Mouse (Mus musculus): ENCODE measurements around the gene Aox4.

DNA sequence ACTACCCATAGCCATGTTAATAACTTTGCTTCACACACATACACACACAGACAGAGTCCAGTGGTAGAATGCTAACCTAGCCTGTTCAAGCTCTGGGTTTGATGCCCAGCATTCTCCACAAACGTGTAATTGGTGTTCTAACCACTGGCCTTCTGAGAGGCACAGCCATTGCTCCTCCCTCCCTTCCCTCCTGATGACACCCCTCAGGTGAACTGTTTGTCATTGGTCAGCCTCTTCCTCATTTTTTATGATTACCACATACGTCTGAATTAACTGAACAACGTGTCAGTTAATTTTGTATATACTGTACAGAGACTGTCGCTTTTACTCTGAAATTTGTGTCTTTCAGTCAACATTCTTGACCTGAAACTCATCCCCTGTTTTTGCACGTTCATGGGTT lies 84.5 kb downstream of the Aox4 start:
- TF ChIP-seq TAL1 (IDR thresholded peaks at IDR 0.05; ENCODE audit: low read length): no peak
- TF ChIP-seq GATA1 (IDR thresholded peaks at IDR 0.05; ENCODE audit: low read length): no peak

Data from erythroblast, embryonic 14.5 days (primary cell).